Mouse (Mus musculus) erythroblast, adult 5-6 weeks (primary cell): ENCODE data around the gene U2surp. TPM values are rescaled to one million over a fixed set of nuclear protein-coding genes. Genes with fewer than 3 reads are reported as not detected.

Source experiments
- ATAC-seq: replicated peaks from 2 replicates; pipeline ENCODE4 v1.8.0; 2016; ENCODE audit warnings: moderate number of reproducible peaks, mild to moderate bottlenecking, moderate TSS enrichment, inconsistent platforms; ENCODE audit not compliant: poor library complexity, low FRiP score, severe bottlenecking
- total RNA-seq, 2 experiments: library from RNA; stranded (forward) in 1 of 2; stranded (reverse) in 1 of 2; fragments of 150-400 nt in 1 of 2; fragments of 200-764, 138-1000 nt in 1 of 2; gene quantifications; 2 replicates each; pipeline versions ENCODE4 v1.2.3 to v1.2.4; 2015 to 2017; ENCODE audit warnings: low replicate concordance in 2 of 2

U2surp gene
- total RNA-seq (2015; ENCODE audit: low replicate concordance) (46.0 and 63.0 TPM in 2 replicates), total RNA-seq (2017; ENCODE audit: low replicate concordance) (50.9 and 52.0 TPM in 2 replicates)

DNA sequence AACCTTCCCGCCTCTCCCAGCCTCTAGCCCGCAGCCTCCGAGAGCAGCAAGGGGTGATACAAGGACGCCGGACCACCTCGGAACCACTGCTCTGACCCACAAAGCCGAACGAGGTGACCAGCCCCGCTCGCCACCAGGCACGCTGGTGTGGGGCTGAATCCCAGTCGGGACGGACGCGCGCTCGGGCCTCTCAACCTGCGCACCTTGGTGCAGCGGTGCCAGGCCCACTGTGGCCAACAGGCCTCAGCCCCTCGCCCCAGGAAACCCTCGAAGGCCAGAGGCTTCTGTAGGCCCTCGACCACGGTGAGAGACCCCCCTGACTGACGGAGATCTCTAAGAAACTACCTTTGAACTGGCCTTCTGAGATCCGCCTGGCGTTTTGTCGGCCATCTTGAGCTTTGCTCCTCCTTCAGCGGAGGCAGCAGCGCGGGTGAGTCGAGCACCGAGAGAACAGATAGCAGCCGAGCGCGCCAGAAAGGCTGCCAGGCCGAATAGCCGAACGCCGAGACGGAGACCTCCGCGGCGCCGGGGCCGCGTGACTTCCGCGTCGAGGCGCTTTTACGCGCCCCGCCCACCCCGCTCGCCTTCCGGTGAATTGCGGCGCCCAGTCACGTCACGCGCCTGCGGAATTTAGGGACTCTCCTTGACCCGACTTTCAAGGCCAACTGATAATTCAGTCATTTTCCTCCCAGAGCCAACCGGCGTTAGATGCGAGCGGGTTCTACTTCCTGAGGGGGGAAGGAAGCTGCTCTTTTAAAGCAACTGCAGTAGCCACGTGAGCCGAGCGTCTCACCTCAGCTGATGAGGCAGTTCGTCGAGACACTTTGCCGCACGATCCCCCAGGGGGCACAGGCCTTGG lies at the start of gene U2surp:
Gene U2surp, minus strand, starts transcription at position 525 of the 859 bp plus-strand sequence.
- ATAC-seq, result peak; percentile 96

GRCm38 (mm10) chr9:95559936-95560735 lies 48.3 kb upstream of the U2surp start:
- ATAC-seq, result peak; percentile 23

- ATAC-seq, result 0 out of 2 replicates have a peak, but pooled peaks have one; percentile 13
Measured at GRCm38 (mm10) chr9:95559059-95559935, 47.5 kb upstream of the U2surp start, which contains the start of gene Paqr9. Gene Paqr9 (plus strand): TSS chr9:95559657.

DNA sequence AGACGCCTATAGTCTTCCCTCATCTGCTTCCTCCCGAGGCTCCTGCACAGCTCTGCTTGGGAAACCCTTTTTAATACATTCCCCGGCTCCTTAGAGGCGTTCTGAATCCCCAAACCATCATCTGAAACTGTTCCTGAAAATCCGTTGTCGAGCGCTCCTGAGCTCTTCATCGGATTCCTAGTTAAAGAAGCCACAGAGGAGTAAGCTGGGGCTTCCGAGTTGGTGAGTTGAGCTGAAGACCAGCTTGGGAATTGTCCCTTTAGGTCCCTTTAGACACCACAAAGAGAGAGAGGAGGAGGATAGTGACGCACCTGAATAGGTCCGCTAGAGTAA lies 46.9 kb upstream of the U2surp start:
- 0 out of 2 replicates have a peak, but pooled peaks have one; percentile 0 for ATAC-seq

DNA sequence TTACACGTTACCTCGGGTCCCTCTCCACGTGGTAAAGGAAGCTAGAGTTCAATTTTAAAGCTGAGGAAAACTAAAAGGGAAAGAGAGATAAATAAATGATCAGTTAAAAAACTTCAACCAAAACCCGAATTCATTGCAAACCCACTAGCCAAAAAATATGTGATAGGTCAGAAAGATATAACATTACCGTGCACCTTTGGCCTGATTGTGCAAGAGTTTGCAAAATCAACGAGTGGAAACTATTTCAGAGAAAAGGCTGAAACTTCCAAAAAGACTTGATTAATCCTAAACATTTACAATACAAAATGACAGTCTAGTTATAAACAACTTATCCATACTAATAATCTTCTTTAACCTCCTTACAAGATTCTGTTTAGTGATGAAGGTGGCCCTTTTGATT lies 45.9 kb upstream of the U2surp start:
- ATAC-seq, result no peak

DNA sequence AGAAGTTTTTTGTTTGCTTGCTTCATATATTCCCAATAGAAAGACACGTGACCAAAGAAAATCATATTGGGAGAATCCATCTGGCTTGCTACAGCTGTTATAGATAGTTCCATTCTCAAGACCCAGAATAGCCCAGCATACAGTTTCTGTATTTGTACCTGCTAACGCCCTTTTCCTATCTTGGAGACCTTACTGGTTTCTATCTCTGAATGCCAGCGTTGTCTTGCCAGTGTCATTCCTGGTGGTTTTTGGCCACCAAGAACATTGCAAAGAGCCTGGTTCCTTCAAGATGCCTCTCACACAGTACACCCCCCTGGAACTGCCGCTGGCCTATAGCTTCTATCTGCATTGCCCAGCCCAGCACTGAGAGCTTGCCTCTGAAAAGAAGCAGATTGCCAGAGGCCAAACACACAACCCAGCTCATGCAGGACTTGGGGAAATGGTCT lies 44.3 kb upstream of the U2surp start:
- ATAC-seq, result peak; percentile 21

DNA sequence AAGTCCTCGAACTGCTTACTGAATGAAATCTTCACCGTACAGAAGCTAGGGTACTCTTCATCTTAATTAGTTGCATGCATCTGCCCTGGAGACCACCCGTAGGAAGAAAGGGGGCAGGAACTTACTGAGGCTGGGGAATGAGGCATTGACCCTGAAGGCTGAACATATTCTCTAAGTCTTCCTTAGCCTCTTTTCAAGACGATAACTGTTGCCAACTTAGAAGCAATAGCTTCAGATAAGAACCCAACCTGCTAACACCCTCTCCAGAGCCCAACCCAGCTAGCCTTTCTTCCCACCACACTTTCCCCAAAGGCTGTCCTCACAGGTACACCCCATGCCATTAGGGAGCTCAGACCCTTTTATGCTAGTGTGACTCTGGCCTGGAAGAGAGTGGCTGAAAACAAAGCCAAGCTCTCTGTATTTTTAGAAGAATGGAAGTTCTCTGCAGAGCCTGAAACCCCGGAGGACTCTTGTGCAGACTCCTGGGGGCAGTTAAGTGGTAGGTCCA lies 43.5 kb upstream of the U2surp start:
- ATAC-seq, result peak; percentile 17

DNA sequence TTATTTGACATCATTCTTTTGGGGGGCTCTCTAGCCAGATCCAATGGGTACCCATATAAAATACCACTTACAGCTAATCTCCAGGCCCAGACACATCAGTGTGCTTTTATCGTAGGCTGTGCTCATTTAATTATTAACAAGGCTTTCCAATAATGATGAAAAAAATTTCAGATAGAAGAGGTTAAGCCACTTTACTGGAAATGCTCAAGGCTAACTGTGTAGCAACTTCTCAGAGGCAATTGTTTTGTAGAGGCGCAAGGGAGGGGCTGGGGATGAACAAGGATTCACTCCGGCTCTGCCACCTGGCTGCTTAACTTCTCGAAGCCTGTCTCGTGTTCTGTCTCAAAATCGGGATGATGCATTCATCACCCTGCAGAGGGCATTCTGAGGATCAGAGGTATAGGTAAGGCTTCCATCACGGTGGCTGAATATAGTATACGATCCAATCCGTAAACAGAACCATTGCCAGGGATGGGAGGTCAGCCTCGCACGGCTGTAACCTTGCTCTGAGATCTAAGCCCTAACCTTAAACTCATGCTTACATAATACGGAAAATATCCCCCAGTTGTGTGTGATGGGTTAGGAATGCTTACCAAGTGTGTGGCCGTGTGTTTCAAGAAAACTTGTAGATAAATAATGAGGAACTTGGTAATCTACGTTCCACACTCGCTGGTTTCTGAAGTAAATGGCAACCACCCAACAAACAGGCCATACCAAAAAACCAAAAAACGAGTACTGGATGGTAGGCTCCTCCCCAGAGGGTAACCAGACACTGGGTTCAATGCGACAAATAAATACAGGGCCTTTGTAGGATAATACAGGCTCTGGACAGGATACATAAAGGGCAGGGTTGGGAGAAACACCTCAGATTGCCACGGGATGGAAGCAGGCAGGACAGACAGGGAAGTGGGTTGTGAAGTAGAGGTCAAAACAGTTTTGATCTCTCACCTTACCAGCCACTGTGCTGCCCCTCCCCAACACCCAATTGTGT lies 42.7 kb upstream of the U2surp start:
- ATAC-seq, result peak; percentile 52

DNA sequence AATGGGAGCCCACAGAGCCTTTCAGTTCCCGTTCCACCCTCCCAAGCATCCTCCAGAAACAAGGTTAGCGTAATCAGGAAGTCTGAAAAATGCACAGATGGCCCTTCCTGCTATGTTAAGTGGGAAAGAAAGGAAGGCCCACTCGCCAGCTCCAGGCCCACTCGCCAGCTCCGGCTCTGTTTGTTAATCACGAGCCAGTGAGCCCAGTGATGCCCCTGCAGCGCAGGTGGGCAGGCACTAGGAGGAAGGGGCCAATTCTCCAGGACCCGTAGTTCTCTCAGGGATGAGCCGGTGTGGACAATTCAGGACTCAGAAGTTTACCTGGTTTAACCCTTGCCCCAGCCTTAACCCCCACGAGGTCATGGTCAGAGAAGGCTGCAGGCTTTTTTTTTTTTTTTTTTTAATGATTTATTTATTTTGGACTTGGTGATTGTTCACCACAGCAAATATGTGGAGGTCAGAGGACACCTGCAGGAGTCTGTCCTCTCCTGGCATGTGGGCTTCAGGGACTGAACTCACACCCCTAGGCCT lies 40.4 kb upstream of the U2surp start:
- no peak for ATAC-seq

- peak; percentile 45 for ATAC-seq
Measured at GRCm38 (mm10) chr9:95550856-95551774, 39.3 kb upstream of the U2surp start.

GRCm38 (mm10) chr9:95549626-95550411 lies 38.0 kb upstream of the U2surp start:
- ATAC-seq, result no peak

GRCm38 (mm10) chr9:95546679-95547078 lies 34.9 kb upstream of the U2surp start:
- peak; percentile 92 for ATAC-seq

GRCm38 (mm10) chr9:95544598-95544997 lies 32.8 kb upstream of the U2surp start:
- ATAC-seq, result no peak

DNA sequence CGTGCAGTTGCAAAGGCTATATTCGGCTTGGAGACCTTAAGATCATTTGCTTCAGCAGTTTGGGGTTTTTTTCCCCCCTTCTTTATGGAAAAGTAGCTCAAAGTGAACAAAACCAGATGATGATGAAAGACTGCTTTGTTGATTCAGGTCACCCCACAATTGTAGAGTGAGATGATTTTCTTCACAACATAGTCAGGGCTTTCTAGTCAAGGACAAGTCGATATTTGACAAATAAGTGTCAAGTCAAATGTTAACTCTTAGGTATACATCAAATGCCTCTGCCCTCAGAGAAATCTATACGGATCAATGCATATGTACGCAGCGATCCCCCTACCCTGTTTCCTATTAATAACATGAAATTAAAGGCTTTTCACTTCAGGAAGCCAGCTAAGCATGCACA lies 30.7 kb upstream of the U2surp start:
- no peak for ATAC-seq

- no peak for ATAC-seq
Measured at GRCm38 (mm10) chr9:95541650-95542432, 30.0 kb upstream of the U2surp start.
